Mouse (Mus musculus) thymus, adult 2 months (tissue): ENCODE data around the gene Crip1. TPM values are rescaled to one million over a fixed set of nuclear protein-coding genes. Genes with fewer than 3 reads are reported as not detected.

ENCODE experiments used
- DNase-seq: peaks from one replicate; pipeline ENCODE4 v3.0.0; 2021
- H3K27ac ChIP-seq: fragments of 200-500 bp; 2 replicates; pipeline ENCODE4 v1.5.1; 2012; ENCODE audit warnings: low read length, control low read depth; ENCODE audit not compliant: control insufficient read depth, insufficient read depth
- H3K27me3 ChIP-seq: fragments of 200-500 bp; 2 replicates; pipeline ENCODE4 v1.6.1; 2012; ENCODE audit warnings: mild to moderate bottlenecking, low read length, moderate library complexity, mixed read lengths; ENCODE audit not compliant: control insufficient read depth, insufficient read depth
- H3K36me3 ChIP-seq: fragments of 200-500 bp; 2 replicates; pipeline ENCODE4 v1.6.1; 2012; ENCODE audit warnings: mild to moderate bottlenecking, low read length, moderate library complexity; ENCODE audit not compliant: control insufficient read depth, insufficient read depth
- H3K4me1 ChIP-seq: fragments of 200-500 bp; replicated peaks from 2 replicates; pipeline ENCODE4 v1.6.1; 2012; ENCODE audit warnings: low read length; ENCODE audit not compliant: control insufficient read depth, insufficient read depth
- H3K4me3 ChIP-seq: fragments of 200-500 bp; 2 replicates; pipeline ENCODE4 v1.5.1; 2012; ENCODE audit warnings: mild to moderate bottlenecking, low read length, control low read depth, moderate library complexity; ENCODE audit not compliant: control insufficient read depth, insufficient read depth
- CTCF ChIP-seq: fragments of 200-500 bp; IDR thresholded peaks from 2 replicates; pipeline ENCODE4 v1.5.1; 2012; ENCODE audit warnings: mild to moderate bottlenecking, control low read depth, low read length, moderate library complexity, borderline replicate concordance; ENCODE audit not compliant: control insufficient read depth, poor library complexity, insufficient read depth; ENCODE audit errors: extremely low read depth
- POLR2A ChIP-seq: fragments of 200-500 bp; IDR thresholded peaks from 2 replicates; pipeline ENCODE4 v1.6.1; 2012; ENCODE audit warnings: mild to moderate bottlenecking, low read length, control low read depth, moderate library complexity; ENCODE audit not compliant: control insufficient read depth, poor library complexity, insufficient read depth; ENCODE audit errors: extremely low read depth
- WGBS: fragments of 180-500 bp; shearing (Covaris S2); methylation state at CpG from one replicate; pipeline ENCODE4 v1.1.7; 2018; 5-methylcytosine and 5-hydroxymethylcytosine counted together
- polyA plus RNA-seq: library from polyadenylated mRNA; depleted of rRNA; stranded (reverse); fragments of >200 nt; gene quantifications from 2 replicates; pipeline ENCODE4 v1.2.3, GENCODE M21; 2012

The Crip1 gene
- polyA plus RNA-seq, 1 experiment: 1,218 TPM

GRCm38 (mm10) chr12:113157002-113157401 is 10.9 kb downstream of the Crip1 start:
- 28% methylated on average over 8 of the region's 8 CpGs for WGBS

GRCm38 (mm10) chr12:113157521-113157920 is 11.4 kb downstream of the Crip1 start:
- DNase-seq: no peak
- peaks cover 40% of the 10 kb centered on the region for H3K4me1 ChIP-seq
- WGBS: 76% methylated on average over 8 of the region's 8 CpGs
- peaks cover 5% of the 10 kb centered on the region; the same call in 1 of the 2 replicates for H3K36me3 ChIP-seq
- no peak overlapping the region for H3K27ac ChIP-seq
- 0 out of 2 replicates have a peak overlapping the region, but pooled peaks have one; percentile 85 for H3K4me3 ChIP-seq
- H3K27me3 ChIP-seq: no peaks in the 10 kb centered on the region
- TF ChIP-seq CTCF: no peak
- no peak for TF ChIP-seq POLR2A

More at GRCm38 (mm10) chr12:113157002-113157401, 10.9 kb downstream of the Crip1 start:
- Histone ChIP-seq H3K27ac (no peak overlapping the region), H3K4me3 (peak overlapping the region; percentile 85), H3K4me1 (peaks cover 38% of the 10 kb centered on the region), H3K27me3 (no peaks in the 10 kb centered on the region), H3K36me3 (peaks cover 5% of the 10 kb centered on the region; the same call in 1 of the 2 replicates)
- DNase-seq: no peak
- TF ChIP-seq CTCF (no peak), POLR2A (no peak)

- TF ChIP-seq CTCF (no peak), POLR2A (no peak)
- Histone ChIP-seq H3K27me3 (no peaks in the 10 kb centered on the region), H3K4me3 (no peak overlapping the region), H3K27ac (no peak overlapping the region), H3K36me3 (peaks cover 6% of the 10 kb centered on the region), H3K4me1 (peaks cover 39% of the 10 kb centered on the region)
- DNase-seq: no peak
- 84% methylated on average over 8 of the region's 8 CpGs for WGBS
These were observed 11.9 kb downstream of the Crip1 start for GRCm38 (mm10) chr12:113157971-113158370.

GRCm38 (mm10) chr12:113163561-113164006 is 17.5 kb downstream of the Crip1 start:
- DNase-seq: no peak
- Histone ChIP-seq H3K36me3 (peaks cover 17% of the 10 kb centered on the region), H3K27ac (peak overlapping the region; percentile 23; the same call in 1 of the 2 replicates), H3K27me3 (no peaks in the 10 kb centered on the region), H3K4me3 (no peak overlapping the region), H3K4me1 (peaks cover 46% of the 10 kb centered on the region)
- 43% methylated on average over 11 of the region's 11 CpGs for WGBS
- TF ChIP-seq POLR2A (no peak), CTCF (no peak)

GRCm38 (mm10) chr12:113168031-113168536 is 22.0 kb downstream of the Crip1 start:
- H3K27ac ChIP-seq: peak overlapping the region; percentile 7
- DNase-seq: peak; percentile 54
- no peak overlapping the region for H3K4me3 ChIP-seq
- no peak for TF ChIP-seq CTCF
- no peak for TF ChIP-seq POLR2A
- H3K4me1 ChIP-seq: peaks cover 40% of the 10 kb centered on the region
- H3K36me3 ChIP-seq: peaks cover 10% of the 10 kb centered on the region
- WGBS: 9% methylated on average over 9 of the region's 9 CpGs
- H3K27me3 ChIP-seq: no peaks in the 10 kb centered on the region

GRCm38 (mm10) chr12:113176960-113177725 is 31.0 kb downstream of the Crip1 start:
- no peak for DNase-seq
- no peak overlapping the region for H3K4me3 ChIP-seq
- H3K27ac ChIP-seq: no peak overlapping the region
- TF ChIP-seq POLR2A: no peak
- H3K36me3 ChIP-seq: no peaks in the 10 kb centered on the region
- H3K4me1 ChIP-seq: no peaks in the 10 kb centered on the region
- WGBS: 94% methylated on average over 18 of the region's 18 CpGs
- H3K27me3 ChIP-seq: no peaks in the 10 kb centered on the region
